Mouse (Mus musculus) A20 (cell line): ENCODE results near the gene Ckap2.

Experiments used
- DNase-seq: peaks from one replicate; pipeline ENCODE4 v3.0.0-alpha.2; 2011; ENCODE audit warnings: low read depth, low spot score

Ckap2 gene

DNA sequence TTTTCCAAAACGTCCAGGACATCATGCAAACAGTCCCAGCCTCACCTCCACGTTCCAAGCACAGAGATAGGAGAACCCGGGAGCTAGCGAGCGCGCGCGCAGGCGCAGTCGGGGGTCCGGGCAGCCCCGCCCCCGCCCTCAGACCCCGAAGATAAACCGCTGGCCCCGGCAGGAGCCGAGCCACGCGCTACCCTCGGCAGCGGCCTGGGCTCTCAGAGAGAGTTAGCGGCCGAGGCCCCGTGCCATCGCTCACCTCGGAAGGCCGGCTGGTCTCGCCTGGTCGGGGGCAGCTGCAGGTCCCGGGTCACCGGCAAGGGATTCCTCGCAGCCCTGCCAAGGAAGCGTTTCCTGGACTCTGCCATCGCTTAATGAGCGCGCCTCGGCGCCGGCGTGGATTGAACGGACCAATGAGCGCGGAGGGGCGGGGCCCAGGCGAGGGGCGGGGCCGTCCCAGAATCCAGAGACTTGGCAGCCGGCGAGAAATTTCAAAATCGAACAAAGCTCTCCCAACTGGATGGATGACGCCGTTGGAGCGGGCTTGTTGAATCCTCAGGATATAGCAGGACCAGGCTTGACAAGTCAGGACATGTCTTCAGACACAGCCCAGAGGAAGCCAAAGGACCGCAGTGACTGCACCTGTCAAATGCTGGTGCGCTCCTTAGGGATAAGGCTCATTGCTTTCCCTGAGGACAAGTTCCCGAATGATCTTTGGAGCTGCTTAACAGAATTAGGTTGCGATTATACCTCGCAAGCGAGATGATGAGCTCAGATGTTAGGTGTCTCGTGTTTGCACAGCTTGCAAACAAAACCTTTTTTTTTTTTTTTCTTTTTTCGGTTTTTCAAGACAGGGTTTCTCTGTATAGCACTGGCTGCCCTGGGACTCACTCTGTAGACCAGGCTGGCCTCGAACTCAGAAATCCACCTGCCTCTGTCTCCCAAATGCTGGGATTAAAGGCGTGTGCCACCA is at the start of gene Ckap2:
Gene Ckap2, minus strand, starts transcription at position 389 of the 967 bp plus-strand sequence.
- peak; percentile 95 for DNase-seq

DNA sequence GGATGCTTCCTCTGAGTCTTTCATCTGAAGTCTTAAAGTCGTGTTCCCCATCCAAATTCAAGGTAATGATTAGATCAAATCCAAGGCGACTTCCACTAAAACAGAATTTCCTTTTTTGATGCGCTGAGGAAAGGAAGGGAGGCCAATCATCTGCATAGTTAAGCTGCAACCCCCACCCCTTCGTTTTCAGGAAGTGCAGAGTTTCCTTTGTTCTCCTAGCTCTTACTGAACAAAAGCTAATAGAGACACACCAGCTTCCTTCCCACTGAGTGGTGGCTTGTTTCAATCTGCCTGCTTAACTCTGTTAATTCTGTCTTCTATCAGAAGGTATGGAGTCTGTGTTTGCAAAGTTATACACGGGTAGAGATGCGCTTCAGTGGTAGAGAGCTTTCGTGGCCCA is 43.0 kb upstream of the Ckap2 start:
- DNase-seq = no peak

DNA sequence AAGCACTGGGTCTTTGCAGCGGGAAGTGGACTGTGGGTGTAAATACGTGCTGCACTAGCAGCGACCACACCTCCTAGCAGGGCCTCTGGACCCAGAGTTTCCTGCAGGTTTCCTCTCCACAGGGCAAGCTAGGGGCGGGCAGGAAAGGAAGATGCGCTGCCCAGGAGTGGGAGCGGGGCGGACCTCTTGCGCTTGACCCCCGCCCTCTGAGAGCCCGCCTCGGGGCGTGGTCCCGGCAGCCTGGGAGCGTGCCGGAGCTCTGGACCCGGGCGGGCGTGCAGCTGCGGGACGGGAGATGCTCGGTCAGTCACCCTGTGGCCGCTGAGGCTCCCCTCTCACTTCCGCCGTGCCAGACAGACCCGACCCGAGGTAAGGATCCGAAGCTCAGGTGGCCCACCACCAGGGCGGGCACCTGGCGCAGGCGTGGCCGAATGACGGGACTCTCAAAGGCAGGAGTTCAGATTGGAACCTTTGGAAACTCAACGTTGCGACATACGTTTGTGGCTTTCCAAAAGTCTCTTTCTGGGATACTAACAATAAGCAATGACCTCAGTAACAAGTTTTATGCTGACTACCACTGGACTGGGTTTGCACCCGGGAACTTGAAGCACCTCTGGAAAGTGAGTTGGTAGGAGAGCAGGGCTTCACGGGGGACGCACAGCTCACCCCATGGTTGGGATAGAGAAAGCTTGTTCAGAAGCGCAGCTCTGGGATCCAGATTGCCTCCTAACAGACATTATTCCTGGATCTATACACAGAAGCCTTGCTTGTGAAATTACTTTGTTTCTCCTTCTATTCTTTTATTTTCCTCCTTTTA is 41.6 kb upstream of the Ckap2 start, which contains the start of gene Thsd1:
Gene Thsd1, plus strand, starts transcription at position 253 of the 817 bp plus-strand sequence.
- DNase-seq = peak; percentile 60

DNA sequence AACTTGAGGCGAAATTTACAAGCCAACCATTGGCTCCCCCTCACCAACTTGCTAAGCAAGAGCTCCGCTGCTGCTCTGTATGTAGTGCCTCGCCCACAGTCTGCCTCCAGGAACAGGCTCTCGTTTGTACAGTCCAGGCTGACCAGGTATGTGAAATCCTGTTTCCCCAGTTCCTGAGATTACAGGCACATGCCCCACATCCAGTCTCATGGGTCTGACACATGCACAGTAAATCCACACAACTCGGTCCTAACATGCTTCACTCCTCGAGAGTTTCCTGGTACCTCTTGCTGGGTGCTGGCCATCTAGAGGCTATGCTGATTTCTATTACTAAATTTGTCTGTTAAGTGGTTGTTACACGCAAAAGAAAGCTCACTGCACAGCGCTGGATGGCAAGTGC is 40.7 kb upstream of the Ckap2 start:
- no peak for DNase-seq

DNA sequence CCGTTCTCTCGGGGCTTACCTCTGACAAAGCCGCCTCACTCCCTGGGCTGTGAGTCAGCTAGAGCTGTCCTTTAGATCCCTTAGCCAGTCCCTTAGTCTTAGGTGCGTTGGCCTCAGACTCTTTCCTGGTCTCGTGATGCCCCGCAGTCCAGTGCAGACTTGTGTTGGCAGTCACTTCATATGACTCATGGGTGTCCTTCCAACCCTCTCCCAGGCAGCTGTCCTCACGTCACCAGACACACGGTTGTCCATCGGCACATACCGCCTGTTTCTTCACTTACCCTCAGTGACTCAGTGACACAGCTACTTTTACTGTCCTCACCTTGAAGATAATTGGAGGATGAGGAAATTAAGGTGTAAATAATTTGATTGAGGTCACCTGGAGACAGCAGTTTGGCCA is 29.2 kb upstream of the Ckap2 start:
- DNase-seq = no peak

DNA sequence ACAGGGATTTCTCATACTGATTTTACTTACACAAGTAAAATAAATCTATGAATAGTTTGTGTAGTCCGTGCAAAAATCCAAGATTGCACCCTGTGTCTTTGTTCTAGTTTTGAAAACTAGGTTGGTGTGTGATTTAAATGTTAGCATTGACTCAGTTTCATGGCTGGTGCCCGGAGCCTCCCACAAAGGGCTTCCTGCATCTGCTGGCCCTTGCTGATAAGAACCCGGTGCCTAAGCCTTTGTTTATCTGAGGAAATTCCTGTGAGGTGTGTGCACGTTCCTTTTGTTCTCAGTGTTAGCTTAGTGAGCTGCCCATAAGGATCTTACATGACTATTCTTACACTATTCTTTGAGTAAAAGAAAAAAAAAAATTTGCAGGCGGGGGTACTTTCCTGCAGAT is 23.4 kb upstream of the Ckap2 start:
- DNase-seq = no peak

DNA sequence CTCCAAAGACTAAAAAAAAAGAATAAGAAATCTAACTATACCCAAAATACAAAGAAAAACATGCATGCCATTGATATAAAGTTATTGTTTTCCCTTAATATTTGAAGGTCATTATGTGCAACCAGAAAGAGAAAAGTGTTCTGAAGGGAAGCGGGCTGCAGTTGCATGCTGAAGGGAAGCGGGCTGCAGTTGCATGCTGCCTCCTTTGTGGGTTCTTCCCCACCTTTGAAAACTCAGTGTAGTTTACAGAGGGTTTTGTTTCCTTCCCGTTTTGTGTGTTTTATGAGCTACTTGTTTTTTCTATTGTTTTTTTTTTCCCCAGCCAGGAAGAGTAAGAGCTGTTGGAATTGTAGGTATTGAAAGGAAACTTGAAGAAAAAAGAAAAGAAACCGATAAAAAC is 21.9 kb upstream of the Ckap2 start:
- DNase-seq = no peak

DNA sequence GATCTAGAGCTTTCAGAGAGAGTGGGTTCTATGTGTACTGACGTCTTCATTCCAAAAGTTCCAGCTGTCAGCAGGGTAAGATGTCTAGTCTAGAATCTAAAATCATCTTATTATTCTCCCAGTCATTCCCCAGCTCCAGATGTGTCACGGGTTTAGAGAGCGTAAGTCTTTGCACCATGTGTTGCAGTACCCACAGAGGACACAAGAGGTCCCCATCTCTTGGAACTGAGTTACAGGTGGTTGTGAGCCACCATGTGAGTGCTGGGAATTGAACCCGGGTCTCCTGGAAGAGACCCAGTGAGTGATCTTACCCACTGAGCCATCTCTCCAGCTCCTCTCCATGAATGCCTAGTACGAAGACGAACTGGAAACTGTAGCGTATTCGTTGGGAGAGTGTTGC is 13.9 kb upstream of the Ckap2 start:
- DNase-seq = no peak

DNA sequence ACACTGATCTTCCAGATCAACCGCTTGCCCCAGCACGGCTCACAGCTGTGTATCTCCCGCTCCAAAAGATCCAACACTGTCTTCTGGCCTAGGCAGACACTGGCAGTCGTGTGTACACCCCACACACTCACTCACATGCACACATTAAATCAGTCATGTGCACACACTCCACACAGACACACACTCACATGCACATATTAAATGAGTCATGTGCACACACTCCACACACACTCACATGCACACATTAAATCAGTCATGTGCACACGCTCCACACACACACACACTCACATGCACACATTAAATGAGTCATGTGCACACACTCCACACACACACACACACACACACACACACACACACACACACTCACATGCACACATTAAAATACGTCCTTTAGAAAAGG is 12.3 kb upstream of the Ckap2 start:
- DNase-seq = no peak

DNA sequence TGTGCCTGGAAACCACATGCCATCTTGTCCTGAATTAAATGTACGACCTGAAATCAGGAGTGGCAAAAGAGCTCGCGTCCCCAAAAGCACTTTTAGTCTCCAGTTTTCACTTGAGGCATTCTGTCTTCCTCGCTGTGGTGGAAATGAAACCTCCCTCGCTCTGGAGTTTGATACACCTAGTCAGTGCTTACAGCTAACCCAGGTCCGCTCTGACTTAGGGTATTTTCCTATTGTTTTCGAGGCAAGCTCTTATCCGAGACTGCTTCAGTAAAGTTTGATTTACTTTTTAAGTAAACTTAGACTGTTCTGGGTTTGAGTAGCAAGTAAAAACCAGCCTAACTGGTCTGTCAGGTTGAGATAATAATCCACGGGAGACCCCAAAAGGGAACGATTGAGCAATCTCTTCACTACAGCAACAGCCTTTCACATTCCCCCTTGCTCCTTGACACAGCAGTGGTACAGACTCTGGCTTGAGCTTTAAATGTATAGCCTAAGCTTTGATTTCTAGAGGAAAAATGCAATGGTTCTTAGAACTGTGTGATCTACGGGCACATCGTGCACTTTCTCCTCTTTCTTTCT is 7.9 kb upstream of the Ckap2 start:
- DNase-seq = peak; percentile 77

DNA sequence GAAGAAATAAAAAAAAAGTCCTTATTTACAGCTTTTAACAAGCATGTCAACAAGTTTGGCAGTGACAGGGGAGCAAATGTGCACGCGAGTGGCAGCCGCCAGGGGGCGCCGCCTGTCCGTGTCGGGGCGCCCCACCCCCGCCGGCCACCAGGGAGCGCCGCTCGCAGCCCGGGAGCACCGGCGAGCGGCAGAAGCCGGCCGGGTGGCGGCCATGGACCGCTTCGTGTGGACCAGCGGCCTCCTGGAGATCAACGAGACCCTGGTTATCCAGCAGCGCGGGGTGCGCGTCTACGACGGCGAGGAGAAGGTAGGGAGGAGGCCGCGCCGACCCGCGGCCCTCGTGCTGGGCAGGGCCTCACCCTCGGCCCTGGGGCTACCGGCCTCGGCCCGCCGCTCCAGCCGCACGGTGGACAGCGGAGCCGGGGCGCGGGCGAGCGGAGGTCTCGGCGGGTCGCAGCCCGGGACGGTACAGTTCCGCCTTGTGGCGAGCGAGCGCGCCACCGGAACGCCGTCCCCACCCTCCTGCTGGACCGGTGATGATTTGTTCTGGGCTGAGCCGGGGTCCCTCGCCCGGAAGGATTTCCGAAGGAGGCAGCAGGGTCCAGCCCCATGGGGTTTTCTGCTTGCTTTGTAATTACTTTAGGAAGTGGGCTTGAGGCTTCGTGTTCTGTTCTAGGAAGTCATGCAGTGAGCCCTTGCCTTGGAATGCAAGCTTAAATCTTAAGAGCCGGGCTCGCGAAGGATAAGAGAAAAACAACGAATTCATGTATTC is 7.2 kb upstream of the Ckap2 start, which contains the start of gene Vps36:
Gene Vps36, plus strand, starts transcription at position 150 of the 772 bp plus-strand sequence.
- peak; percentile 89 for DNase-seq

DNA sequence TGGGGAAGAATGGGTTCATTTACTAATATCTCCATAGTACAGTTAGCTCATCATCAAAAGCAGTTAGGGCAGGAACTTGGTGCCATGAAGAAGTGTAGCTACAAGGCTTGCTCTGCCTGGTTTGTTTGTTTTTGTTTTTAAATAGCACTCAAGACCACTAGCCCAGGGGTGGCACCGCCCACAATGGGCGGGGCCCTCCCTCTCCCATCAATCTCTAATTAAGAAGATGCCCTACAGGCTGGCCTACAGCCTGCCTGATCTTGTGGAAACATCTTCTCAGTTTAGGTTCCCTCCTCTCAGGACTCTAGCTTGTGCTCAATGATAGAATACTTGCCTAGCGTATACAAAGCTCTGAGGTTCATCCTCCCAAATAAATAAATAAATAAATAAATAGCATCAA is 735 bp downstream of the Ckap2 start:
- peak; percentile 90 for DNase-seq

DNA sequence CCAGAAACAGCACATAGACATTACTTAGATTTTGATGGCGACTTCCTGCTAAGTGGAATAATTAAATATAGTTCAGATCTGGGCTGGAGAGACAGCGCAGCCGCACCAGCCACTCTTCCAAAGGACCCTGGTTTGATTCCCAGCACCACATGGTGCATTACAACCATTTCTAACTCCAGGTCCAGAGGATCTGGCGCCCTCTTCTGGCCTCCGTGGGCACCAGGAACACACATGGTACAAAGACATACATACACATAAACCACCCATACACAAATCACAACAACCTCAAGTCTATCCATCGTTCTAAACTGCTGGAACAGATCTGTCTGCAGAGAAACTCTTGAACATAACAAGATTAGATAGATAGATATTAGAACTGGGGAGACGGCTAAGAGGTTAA is 9.7 kb downstream of the Ckap2 start:
- DNase-seq = no peak

DNA sequence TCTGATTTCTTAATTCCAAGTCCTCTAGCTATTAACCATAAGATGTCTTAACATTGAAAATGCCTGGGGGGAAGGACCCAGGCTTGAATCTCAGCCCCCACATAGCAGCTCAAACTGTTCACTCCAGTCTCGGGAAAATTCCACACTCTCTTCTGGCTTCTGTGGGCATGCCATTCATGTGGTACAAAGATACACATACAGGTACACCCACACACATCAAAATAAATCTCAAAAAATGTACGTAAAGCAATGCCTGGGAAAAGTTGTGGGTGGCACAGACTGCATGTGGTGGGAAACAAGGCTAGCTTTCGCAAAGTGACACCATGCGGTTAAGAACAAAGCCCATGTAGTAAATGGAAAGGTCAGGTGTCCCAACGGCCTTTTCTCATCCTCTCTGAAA is 16.5 kb downstream of the Ckap2 start:
- DNase-seq = no peak

DNA sequence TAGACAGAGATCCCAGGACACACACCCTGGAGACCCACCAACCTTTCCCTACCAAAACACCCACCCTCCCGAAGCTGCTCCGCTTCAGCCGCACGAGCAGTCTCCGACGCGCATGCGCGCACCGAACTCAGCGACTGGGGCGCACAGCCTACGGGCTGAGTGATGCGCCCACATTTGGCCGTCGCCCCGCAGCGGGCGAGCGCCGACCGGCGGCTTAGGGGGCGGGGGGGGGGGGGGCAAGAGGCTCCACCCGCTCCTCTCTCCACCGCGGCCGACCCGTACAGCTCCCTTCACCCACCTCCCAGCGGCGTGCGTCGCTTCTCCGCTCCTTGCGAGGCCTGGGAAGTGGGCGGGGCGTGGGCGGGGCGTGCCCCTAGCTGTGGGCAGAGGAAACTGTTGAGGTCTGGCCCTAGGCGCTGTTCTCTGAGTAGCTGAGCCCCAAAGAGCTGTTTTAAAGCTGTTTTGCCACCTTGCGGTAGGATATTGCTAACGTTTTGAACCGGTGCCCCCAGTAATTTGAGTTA is 19.5 kb downstream of the Ckap2 start, which contains the start of gene Nek3:
Gene Nek3, minus strand, starts transcription at position 356 of the 524 bp plus-strand sequence.
- peak; percentile 95 for DNase-seq

DNA sequence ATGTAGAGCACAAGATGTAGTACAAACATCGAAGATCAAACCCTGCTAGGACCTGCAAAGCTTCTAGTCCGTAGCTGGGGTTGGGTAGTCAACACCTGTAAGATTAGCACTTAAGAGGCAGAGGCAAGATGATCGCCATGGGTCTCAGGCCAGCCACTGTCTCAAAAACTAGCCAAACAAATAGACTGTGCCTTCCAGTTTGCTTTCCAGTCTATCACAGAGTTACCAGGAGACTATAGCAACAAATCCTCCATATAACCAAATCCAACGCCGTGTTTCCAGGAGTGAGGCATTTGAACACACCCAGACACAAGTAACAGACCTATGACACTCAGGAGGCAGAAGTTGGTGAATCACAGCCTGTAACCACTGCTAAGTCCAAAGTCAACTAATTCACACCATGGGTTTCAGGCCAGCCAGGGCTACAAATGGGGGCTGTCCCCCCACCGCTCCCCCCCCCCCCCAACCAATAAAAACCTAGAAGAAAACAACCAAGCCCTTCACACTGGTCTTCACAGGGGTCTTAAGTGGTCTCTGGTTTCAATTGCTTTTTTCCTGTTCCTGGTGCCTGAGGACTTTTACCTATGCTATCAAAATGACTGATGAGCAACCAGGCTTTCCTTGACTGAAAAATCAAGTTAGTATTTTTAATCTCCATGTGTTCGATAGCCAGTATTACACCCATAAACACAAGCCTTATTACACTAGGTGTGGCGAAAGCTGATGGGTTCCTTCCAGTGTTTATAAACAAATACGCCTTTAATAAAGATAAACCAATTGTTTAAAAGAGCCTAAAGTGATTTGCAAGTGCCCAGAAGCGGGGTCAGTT is 20.2 kb downstream of the Ckap2 start:
- no peak for DNase-seq

DNA sequence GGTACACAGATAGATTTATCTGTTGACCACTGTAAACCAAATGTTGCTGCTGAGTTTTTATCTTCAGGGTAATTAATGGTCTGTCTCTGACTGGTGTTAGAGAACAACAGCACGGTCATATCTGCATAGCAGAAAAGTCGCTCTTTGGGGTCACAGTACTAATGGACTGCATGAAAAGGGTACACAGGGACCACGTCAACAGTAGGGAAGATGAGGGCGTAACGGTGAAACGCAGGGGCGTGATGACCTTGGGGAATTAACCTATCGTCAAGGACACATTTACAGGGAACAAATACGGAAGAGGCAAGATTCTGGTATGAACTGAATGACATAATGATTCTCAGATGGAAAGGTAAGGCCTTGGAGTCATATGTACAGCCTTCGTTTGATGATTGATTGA is 21.2 kb downstream of the Ckap2 start:
- no peak for DNase-seq

DNA sequence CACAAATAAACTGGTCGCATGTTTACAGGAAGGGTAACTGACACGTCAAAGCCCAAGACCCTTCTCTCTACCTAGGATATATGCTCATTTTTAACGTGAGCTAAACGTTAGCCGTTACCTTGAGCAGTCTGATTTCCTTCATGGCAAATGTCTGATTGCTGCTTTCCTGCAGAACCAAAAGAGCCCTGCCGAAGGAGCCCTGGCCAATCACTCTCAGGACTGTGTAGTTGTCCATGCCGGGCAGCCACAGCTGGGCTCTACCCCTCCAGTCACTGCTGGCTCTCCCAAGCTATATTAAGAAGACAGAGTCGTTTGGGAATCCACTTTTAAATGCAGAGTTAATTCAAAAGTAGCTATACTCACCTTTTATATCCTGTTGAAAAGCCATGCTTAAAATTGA is 23.4 kb downstream of the Ckap2 start:
- no peak for DNase-seq

DNA sequence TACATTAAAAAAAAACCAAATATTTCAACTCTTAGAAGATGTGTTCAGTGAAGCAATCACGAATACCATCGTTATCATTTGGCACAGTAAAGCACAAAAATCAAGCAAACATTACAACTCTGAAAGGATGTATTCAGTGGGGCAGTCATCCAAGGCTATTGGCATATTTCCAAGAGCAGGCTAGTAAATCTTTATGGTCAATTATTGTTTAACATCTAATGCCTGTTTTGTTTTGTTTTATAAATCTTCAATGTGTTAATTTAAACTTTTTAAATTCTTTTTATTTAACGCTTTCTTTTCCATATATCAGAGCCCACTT is 35.3 kb downstream of the Ckap2 start:
- DNase-seq = no peak

DNA sequence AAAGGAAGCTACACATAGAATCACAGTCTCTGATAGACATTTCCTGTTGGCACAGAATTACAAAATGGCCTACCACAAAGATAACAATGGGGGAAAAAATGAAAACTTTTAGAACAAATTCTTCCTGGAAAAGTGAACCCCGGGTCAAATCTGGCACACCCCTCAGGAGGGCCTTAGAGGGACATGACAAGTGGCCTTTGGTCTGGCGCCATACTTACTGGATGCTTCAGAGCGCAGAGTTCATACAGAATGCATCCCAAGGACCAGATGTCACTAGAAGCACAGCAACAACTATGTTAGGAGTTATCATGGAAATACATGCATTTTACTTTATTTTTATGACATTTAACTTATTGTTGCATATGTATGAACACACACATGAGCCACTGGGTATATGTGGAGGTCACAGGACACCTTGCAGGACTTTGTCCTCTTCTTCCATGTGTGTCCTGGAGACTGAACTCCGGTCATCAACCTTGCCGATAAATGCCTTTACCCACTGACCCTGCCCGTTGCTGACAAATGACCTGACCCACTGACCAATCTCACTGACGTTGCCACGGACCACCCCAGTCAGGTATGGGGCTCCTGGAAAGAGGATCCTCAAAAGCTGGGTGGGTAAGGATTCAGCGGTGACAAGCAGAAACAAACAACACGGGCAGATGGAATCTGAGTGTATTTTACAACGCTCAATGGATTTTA is 35.8 kb downstream of the Ckap2 start:
- no peak for DNase-seq
